Mouse (Mus musculus) intestine, postnatal 0 days (tissue): ENCODE results near the gene Lrrc74a. TPM values are rescaled to one million over a fixed set of nuclear protein-coding genes. Genes with fewer than 3 reads are reported as not detected.

Source experiments
- ATAC-seq: fragments of 200-750 bp; cut with Nextera tagmentation; 2 replicates; pipeline ENCODE4 v1.8.0; 2017; ENCODE audit warnings: mild to moderate bottlenecking, moderate TSS enrichment, moderate library complexity
- H3K27ac ChIP-seq: fragments of 300-500 bp; sonication (generic); 2 replicates; pipeline ENCODE4 v1.5.1; 2014; ENCODE audit warnings: mild to moderate bottlenecking, low read depth, low read length, moderate library complexity
- H3K27me3 ChIP-seq: fragments of 300-500 bp; sonication (generic); replicated peaks from 2 replicates; pipeline ENCODE4 v1.6.1; 2014; ENCODE audit warnings: low read length, mixed read lengths; ENCODE audit not compliant: control insufficient read depth, insufficient read depth
- H3K36me3 ChIP-seq: fragments of 300-500 bp; sonication (generic); 2 replicates; pipeline ENCODE4 v1.6.1; 2014; ENCODE audit warnings: mild to moderate bottlenecking, moderate library complexity; ENCODE audit not compliant: control insufficient read depth, insufficient read depth
- H3K4me1 ChIP-seq: fragments of 300-500 bp; sonication (generic); replicated peaks from 2 replicates; pipeline ENCODE4 v1.6.1; 2014; ENCODE audit warnings: antibody characterized with exemption, low read length, mixed read lengths; ENCODE audit not compliant: control insufficient read depth, insufficient read depth
- H3K4me2 ChIP-seq: fragments of 300-500 bp; sonication (generic); replicated peaks from 2 replicates; pipeline ENCODE4 v1.6.1; 2014; ENCODE audit warnings: low read depth, mild to moderate bottlenecking, moderate library complexity
- H3K4me3 ChIP-seq: fragments of 300-500 bp; sonication (generic); 2 replicates; pipeline ENCODE4 v1.5.1; 2014; ENCODE audit warnings: low read depth, low read length
- H3K9ac ChIP-seq: fragments of 300-500 bp; sonication (generic); 2 replicates; pipeline ENCODE4 v1.6.1; 2014; ENCODE audit warnings: mild to moderate bottlenecking, low read depth, low read length
- H3K9me3 ChIP-seq: fragments of 300-500 bp; sonication (generic); 2 replicates; pipeline ENCODE4 v1.6.1; 2016; ENCODE audit warnings: mixed run types; ENCODE audit not compliant: control insufficient read depth
- CTCF ChIP-seq: sonication (generic); IDR thresholded peaks from 2 replicates; pipeline ENCODE4 v1.5.1; 2016; ENCODE audit warnings: low read depth, mild to moderate bottlenecking, control low read depth, antibody characterized with exemption, moderate library complexity
- WGBS: fragments of 180-500 bp; shearing (Covaris S2); extraction: QIAGEN DNeasy Blood & Tissue Kit; methylation state at CpG from one replicate; pipeline ENCODE4 v1.1.7; 2014; 5-methylcytosine and 5-hydroxymethylcytosine counted together
- polyA plus RNA-seq: library from polyadenylated mRNA; unstranded; fragments of >200 nt; fragmentation: Nextera tagmentation; extraction: Ambion mirVana; gene quantifications from 2 replicates; pipeline ENCODE4 v1.2.1, GENCODE M21; 2015

The Lrrc74a gene
- polyA plus RNA-seq, 1 experiment from 2014 or later: not detected

DNA sequence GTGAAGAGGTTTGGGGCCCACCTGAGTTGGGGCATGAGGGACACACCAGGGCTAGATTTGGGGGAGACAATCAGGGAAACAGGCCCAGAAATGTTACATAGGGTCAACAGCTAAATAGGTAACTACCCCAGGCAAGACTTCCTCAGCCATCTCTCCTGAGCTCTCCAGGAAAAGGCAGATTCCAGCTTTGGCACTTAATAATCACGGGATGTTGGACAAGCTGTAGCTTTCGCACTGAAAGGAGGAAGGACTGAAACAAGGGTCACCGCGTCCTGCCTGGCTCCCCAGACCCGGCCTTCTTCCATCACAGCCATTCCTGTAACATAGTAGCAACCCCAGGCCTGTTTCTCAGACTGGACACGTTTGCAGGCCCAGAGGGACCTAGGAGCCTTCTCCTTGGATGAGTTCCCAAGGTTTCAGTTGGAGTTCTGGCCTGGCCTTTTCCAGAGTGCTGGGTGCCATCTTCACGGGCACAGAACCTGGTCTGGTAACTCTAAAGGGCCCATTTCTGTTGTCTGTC lies 42.2 kb downstream of the Lrrc74a start:
- Histone ChIP-seq H3K4me1 (no peaks in the 10 kb centered on the region), H3K27ac (no peak overlapping the region), H3K36me3 (no peaks in the 10 kb centered on the region), H3K4me3 (no peak overlapping the region), H3K9me3 (no peaks in the 10 kb centered on the region), H3K27me3 (no peaks in the 10 kb centered on the region), H3K9ac (no peak overlapping the region), H3K4me2 (no peak overlapping the region)
- no peak for ATAC-seq
- WGBS: 81% methylated on average over 7 of the region's 7 CpGs
- TF ChIP-seq CTCF: no peak

DNA sequence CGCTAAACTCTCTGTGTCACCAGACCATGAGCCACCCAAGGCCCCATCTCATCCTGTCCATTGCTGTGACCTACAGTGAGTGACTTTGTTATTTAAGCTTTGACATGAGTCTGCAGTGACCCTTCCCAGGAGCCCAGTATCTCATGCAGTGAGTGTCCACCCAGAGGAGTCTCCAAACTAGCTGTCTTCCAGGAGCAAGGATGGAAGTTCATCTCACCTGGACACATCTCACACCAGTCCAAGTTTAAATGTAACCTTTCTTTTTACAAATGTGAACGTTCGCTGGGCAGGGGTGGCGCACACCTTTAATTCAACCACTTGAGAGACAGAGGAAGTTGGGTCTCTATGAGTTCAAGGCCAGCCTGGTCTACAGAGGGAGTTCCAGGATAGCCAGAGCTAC lies 44.4 kb downstream of the Lrrc74a start:
- no peak overlapping the region for H3K4me3 ChIP-seq
- H3K9me3 ChIP-seq: no peaks in the 10 kb centered on the region
- H3K4me2 ChIP-seq: no peak overlapping the region
- no peak overlapping the region for H3K27ac ChIP-seq
- no peak overlapping the region for H3K9ac ChIP-seq
- 87% methylated on average over 4 of the region's 4 CpGs for WGBS
- no peak for TF ChIP-seq CTCF
- H3K4me1 ChIP-seq: no peaks in the 10 kb centered on the region
- no peaks in the 10 kb centered on the region for H3K36me3 ChIP-seq
- ATAC-seq: no peak
- H3K27me3 ChIP-seq: no peaks in the 10 kb centered on the region

DNA sequence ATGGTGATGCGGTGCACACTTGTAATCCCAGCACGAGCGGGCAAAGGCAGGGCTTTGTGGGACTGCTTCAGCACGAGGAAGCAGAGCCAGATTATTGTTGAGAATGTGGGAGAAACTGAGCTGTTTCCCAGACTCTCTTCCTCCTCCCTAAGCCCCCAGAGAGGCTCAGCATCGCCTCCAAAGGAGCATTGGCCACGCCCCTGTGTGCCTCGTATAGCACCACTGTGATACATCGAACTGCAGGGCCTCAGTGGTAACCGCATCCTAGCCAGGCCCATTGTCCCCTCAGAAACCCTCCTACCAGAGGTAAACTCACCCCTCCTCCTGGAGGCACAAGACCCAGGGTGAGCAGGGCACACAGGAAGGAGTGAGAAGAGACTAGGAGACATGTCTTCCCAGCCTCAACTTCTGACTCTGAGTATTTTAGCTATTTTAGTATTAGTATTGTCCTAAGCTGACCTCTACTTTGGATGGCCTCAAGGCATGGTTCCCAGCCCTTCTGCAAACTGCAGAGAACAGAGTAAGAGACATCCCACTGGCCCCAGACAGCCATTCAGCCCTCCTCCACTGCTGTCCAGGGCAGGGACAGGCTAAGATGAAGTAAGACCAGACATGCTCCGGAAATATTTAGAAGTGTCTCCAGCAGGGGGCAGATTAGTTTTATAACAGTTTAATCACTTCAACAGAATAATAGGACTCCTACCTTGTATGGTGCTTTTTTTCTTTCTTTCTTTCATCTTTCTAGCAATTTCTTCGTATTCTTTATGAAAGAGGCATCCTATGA lies 45.2 kb downstream of the Lrrc74a start:
- H3K4me3 ChIP-seq: no peak overlapping the region
- no peaks in the 10 kb centered on the region for H3K9me3 ChIP-seq
- ATAC-seq: no peak
- peak; percentile 56 for TF ChIP-seq CTCF
- no peak overlapping the region for H3K4me2 ChIP-seq
- no peaks in the 10 kb centered on the region for H3K4me1 ChIP-seq
- no peaks in the 10 kb centered on the region for H3K36me3 ChIP-seq
- no peaks in the 10 kb centered on the region for H3K27me3 ChIP-seq
- whole genome bisulfite sequencing: 60% methylated on average over 11 of the region's 11 CpGs
- H3K9ac ChIP-seq: no peak overlapping the region
- H3K27ac ChIP-seq: no peak overlapping the region

DNA sequence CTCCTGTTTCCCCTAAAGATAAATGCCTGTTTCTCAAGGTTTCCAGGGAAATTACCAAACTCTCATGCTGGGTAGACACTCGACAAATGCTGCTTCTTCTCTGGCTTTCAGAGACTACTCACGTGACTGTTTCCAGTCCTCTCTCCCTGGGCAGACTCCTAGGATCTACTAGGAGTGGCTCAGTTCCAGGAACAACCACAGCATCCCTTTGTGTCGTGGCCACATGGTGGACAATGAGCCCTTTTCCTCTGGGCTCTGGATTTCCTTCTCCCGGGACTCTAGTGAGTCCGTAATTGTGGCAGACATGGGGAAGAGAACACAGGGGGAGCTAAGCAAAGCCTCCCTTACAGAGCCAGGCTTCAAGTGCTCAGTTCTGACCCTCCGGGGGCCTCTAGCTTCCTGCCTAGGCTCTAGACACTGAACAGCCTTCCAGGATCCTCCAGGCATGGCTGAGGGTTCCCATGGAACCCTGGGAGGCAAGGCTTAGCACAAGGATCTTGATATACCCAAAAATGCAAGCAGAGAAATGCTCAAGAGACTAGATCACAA lies 47.6 kb downstream of the Lrrc74a start:
- Histone ChIP-seq H3K4me2 (no peak overlapping the region), H3K9me3 (no peaks in the 10 kb centered on the region), H3K27ac (no peak overlapping the region), H3K9ac (no peak overlapping the region), H3K4me3 (no peak overlapping the region), H3K36me3 (no peaks in the 10 kb centered on the region), H3K27me3 (no peaks in the 10 kb centered on the region), H3K4me1 (no peaks in the 10 kb centered on the region)
- TF ChIP-seq CTCF: no peak
- ATAC-seq: no peak
- 26% methylated on average over 6 of the region's 6 CpGs for WGBS

DNA sequence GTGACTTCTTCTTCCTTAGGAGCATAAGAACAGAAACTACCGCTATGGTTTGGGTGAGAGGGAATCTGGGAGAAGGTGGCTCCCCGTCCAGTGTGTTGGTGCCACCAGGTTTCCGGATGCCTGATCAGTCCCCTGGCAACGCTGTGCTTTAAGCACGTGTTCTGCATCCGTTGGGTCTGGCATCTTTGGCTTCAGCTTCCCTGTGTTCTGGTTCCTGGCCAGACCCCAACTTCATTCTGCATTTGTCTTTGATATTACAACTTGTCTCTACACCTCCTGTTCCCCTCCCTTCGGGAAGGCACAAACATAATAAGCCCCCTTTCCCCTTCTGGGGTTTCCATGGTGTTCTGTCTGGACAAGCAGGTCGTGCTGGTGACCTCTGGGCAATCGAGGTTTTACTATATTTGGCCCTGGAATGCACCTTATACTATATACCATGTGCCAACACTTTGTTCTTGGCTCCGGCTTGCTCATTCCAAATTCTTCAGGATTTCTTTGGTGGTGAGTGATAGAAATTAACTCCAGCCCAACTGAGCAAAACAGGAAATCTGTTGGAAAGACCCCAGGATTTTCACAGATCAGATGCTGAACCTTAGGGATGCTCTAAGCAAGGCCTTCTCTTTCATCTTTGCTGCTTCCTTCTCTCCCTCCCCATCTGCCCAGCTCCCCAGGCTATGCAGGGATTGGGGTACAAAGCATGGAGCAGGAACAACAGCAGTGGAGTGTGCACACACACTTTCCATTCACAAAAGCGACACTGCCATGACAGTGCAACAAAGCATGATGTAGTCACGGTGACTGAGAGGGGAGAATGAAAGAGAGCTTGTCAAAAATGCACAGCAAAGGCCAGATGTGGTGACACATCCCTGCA lies 52.2 kb downstream of the Lrrc74a start:
- 64% methylated on average over 12 of the region's 12 CpGs for WGBS
- no peak for ATAC-seq

DNA sequence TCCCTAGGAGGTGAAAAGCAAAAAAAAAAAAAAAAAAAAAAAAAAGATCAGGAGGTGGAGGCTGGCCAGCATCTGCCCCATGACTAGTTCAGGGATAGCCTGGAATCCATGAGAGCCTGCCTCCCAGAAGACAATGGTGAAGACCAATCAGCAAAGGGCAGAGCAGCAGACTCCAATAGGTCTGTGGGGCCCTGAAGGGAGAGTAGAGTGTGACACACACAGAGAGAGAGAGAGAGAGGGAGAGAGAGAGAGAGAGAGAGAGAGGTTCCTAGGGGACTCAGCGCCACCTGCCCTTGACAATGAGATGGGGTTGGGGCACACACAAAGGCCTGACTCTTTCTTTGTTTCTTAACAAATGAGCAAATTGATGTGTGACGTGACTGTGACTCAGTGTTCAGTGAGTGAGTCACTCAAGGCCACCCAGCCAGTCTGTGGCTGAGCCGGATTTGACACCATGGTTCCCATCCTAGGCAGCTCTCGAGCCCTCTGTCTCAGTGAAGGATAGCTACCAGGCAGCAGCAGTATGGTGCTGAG lies 52.9 kb downstream of the Lrrc74a start:
- ATAC-seq: no peak
- Histone ChIP-seq H3K9me3 (no peaks in the 10 kb centered on the region), H3K4me3 (no peak overlapping the region), H3K9ac (no peak overlapping the region), H3K4me1 (no peaks in the 10 kb centered on the region), H3K27me3 (no peaks in the 10 kb centered on the region), H3K27ac (no peak overlapping the region), H3K36me3 (no peaks in the 10 kb centered on the region), H3K4me2 (no peak overlapping the region)
- TF ChIP-seq CTCF: no peak
- 60% methylated on average over 4 of the region's 4 CpGs for WGBS

More for the DNA sequence above, 52.2 kb downstream of the Lrrc74a start:
- Histone ChIP-seq H3K27me3 (no peaks in the 10 kb centered on the region), H3K9me3 (no peaks in the 10 kb centered on the region), H3K9ac (no peak overlapping the region), H3K4me2 (no peak overlapping the region), H3K4me1 (no peaks in the 10 kb centered on the region), H3K36me3 (no peaks in the 10 kb centered on the region), H3K27ac (no peak overlapping the region), H3K4me3 (no peak overlapping the region)
- TF ChIP-seq CTCF: no peak
